Mouse (Mus musculus): ENCODE data around the gene Osbpl9. TPM values are rescaled to one million over a fixed set of nuclear protein-coding genes. Genes with fewer than 3 reads are reported as not detected.

Osbpl9 gene
- polyA plus RNA-seq, 1 experiment: 63.0 TPM

DNA sequence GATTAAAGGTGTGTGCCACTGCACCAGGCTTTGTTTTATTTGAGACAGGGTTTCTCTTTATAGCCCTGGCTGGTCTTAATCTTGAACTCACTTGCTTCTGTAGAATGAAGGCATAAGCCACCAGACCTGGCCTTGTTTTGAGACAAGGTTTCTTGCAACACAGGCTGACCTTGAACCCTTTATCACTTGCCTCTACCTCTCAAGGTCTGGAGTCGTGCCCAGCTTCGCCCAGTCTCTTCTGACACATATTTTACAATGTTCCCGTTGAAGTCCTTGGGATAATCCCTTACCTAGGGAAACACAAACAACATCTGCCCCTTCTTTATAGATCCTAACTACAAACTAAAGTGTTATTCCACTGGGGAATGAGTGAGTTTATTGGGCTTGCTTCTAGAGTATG lies 19.9 kb upstream of the Osbpl9 start:
- no peaks in the 10 kb centered on the region for H3K79me2 ChIP-seq (ENCODE audit: control insufficient read depth, insufficient read depth)
- TF ChIP-seq CEBPB (IDR thresholded peaks at IDR 0.05; ENCODE audit: insufficient read depth, poor library complexity, severe bottlenecking) (no peak), MAX (IDR thresholded peaks at IDR 0.05; ENCODE audit: low read depth) (no peak), SRF (IDR thresholded peaks at IDR 0.05; ENCODE audit: control insufficient read depth, insufficient read length, low read depth) (no peak), TCF3 (IDR thresholded peaks at IDR 0.05; ENCODE audit: insufficient read length, low read depth) (no peak), TCF12 (IDR thresholded peaks at IDR 0.05; ENCODE audit: insufficient read depth, poor library complexity, severe bottlenecking) (no peak), POLR2AphosphoS2 (IDR thresholded peaks at IDR 0.05; ENCODE audit: insufficient read length, low read depth) (no peak), POLR2A (IDR thresholded peaks at IDR 0.05; ENCODE audit: insufficient read length, low read depth) (no peak), MYOG (IDR thresholded peaks at IDR 0.05; ENCODE audit: control insufficient read depth in 1 of 3, insufficient read depth in 1 of 3, insufficient read length in 2 of 3, low read depth in 2 of 3) (no peak), MYOD1 (IDR thresholded peaks at IDR 0.05; ENCODE audit: control insufficient read depth in 1 of 3, insufficient read length in 2 of 3, low read depth in 2 of 3) (no peak), REST (IDR thresholded peaks at IDR 0.05; ENCODE audit: insufficient read depth, insufficient read length) (no peak), USF1 (IDR thresholded peaks at IDR 0.05; ENCODE audit: low read depth) (no peak), E2F4 (IDR thresholded peaks at IDR 0.05; ENCODE audit: insufficient read depth) (no peak)
- no peaks in the 10 kb centered on the region for H3K36me3 ChIP-seq (ENCODE audit: control insufficient read depth, insufficient read depth)
- no peak overlapping the region for H3K4me3 ChIP-seq
- H3K27me3 ChIP-seq (ENCODE audit: control insufficient read depth, insufficient read depth, insufficient read length): no peaks in the 10 kb centered on the region
- no peak overlapping the region for H3ac ChIP-seq (ENCODE audit: control insufficient read depth, insufficient read length)
- no peak overlapping the region for H3K4me2 ChIP-seq (ENCODE audit: low read depth)

DNA sequence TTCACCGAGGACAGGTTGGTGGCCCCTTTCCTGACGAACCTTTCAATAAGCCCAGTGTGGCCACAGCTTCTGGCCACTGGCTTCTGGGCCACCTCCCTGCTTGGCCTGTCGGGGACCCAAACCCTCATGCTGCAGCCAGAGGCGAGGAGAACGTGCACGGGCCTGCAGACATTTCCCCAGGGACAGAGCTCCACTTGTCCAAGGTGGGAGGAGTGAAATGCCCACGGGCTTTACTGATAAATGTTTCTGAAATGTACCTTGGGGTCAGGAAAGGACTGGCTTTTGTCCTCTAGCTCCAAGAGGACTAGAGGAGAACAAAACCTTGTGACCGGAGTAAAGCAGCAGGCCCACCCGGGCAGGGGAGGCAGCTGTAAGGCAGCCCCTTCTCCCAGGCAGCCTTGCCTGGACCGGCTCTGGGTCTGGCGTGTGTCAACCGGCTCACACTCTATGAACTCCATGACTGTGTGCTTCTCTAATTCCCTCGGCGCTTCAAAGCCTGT lies 18.4 kb upstream of the Osbpl9 start:
- Histone ChIP-seq H3K27me3 (ENCODE audit: control insufficient read depth, insufficient read depth, insufficient read length) (no peaks in the 10 kb centered on the region), H3K36me3 (ENCODE audit: control insufficient read depth, insufficient read depth) (no peaks in the 10 kb centered on the region), H3K4me3 (no peak overlapping the region), H3K79me2 (ENCODE audit: control insufficient read depth, insufficient read depth) (no peaks in the 10 kb centered on the region), H3ac (ENCODE audit: control insufficient read depth, insufficient read length) (no peak overlapping the region), H3K4me2 (ENCODE audit: low read depth) (no peak overlapping the region)
- TF ChIP-seq TCF12 (IDR thresholded peaks at IDR 0.05; ENCODE audit: insufficient read depth, poor library complexity, severe bottlenecking) (no peak), TCF3 (IDR thresholded peaks at IDR 0.05; ENCODE audit: insufficient read length, low read depth) (no peak), SRF (IDR thresholded peaks at IDR 0.05; ENCODE audit: control insufficient read depth, insufficient read length, low read depth) (no peak), MYOD1 (IDR thresholded peaks at IDR 0.05; ENCODE audit: control insufficient read depth in 1 of 3, insufficient read length in 2 of 3, low read depth in 2 of 3) (no peak), MAX (IDR thresholded peaks at IDR 0.05; ENCODE audit: low read depth) (no peak), MYOG (IDR thresholded peaks at IDR 0.05; ENCODE audit: control insufficient read depth in 1 of 3, insufficient read depth in 1 of 3, insufficient read length in 2 of 3, low read depth in 2 of 3) (no peak), REST (IDR thresholded peaks at IDR 0.05; ENCODE audit: insufficient read depth, insufficient read length) (no peak), POLR2A (IDR thresholded peaks at IDR 0.05; ENCODE audit: insufficient read length, low read depth) (no peak), E2F4 (IDR thresholded peaks at IDR 0.05; ENCODE audit: insufficient read depth) (no peak)

DNA sequence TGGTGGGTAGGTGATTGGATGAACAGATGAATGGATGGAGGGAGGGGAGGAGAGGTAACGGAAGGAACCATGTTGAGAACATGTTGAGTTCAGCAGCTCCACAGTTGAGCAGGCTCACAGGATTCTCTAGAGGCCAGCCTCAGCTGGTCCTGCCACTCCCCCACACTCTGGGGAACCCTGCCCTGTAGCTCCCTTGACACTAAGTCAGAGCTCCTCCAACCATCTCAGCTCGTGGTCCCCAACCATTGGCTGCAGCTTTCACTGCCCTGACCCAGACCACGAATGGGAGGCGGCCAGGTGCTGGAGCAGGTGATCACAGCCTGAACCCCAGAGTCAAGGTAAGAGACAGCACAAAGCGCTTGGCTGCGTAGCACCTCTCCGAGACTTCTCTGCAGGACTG lies 15.9 kb upstream of the Osbpl9 start:
- H3K27me3 ChIP-seq (ENCODE audit: control insufficient read depth, insufficient read depth, insufficient read length): no peaks in the 10 kb centered on the region
- no peak for TF ChIP-seq TCF3 (IDR thresholded peaks at IDR 0.05; ENCODE audit: insufficient read length, low read depth)
- TF ChIP-seq MYOG (IDR thresholded peaks at IDR 0.05; ENCODE audit: control insufficient read depth in 1 of 3, insufficient read depth in 1 of 3, insufficient read length in 2 of 3, low read depth in 2 of 3): no peak
- no peak for TF ChIP-seq USF1 (IDR thresholded peaks at IDR 0.05; ENCODE audit: low read depth)
- TF ChIP-seq SRF (IDR thresholded peaks at IDR 0.05; ENCODE audit: control insufficient read depth, insufficient read length, low read depth): no peak
- TF ChIP-seq REST (IDR thresholded peaks at IDR 0.05; ENCODE audit: insufficient read depth, insufficient read length): no peak
- H3K4me2 ChIP-seq (ENCODE audit: low read depth): no peak overlapping the region
- no peaks in the 10 kb centered on the region for H3K79me2 ChIP-seq (ENCODE audit: control insufficient read depth, insufficient read depth)
- no peak overlapping the region for H3ac ChIP-seq (ENCODE audit: control insufficient read depth, insufficient read length)
- H3K36me3 ChIP-seq (ENCODE audit: control insufficient read depth, insufficient read depth): no peaks in the 10 kb centered on the region
- no peak overlapping the region for H3K4me3 ChIP-seq

DNA sequence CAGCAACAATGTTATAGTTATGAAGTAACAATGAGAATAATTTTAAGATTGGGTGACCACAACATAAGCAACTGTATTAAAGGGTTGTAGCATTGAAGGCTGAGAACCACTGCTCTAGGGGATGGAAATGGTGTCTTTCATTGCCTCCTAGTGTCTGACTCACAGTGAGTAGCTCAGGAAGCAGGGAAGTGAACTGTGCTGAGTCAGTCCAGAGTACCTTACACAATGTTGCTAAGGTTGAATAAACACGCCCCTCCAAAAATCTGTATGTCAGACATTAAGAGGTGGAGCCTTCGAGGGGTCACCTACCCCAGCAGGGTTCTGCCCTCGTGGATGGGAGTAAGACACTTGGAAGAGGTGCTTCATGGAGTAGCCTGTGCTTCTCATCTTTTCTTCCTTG lies 11.9 kb upstream of the Osbpl9 start:
- H3K79me2 ChIP-seq (ENCODE audit: control insufficient read depth, insufficient read depth): no peaks in the 10 kb centered on the region
- no peak for TF ChIP-seq TCF12 (IDR thresholded peaks at IDR 0.05; ENCODE audit: insufficient read depth, poor library complexity, severe bottlenecking)
- no peak overlapping the region for H3ac ChIP-seq (ENCODE audit: control insufficient read depth, insufficient read length)
- no peak overlapping the region for H3K4me3 ChIP-seq
- H3K36me3 ChIP-seq (ENCODE audit: control insufficient read depth, insufficient read depth): no peaks in the 10 kb centered on the region
- H3K27me3 ChIP-seq (ENCODE audit: control insufficient read depth, insufficient read depth, insufficient read length): no peaks in the 10 kb centered on the region
- H3K4me2 ChIP-seq (ENCODE audit: low read depth): no peak overlapping the region

DNA sequence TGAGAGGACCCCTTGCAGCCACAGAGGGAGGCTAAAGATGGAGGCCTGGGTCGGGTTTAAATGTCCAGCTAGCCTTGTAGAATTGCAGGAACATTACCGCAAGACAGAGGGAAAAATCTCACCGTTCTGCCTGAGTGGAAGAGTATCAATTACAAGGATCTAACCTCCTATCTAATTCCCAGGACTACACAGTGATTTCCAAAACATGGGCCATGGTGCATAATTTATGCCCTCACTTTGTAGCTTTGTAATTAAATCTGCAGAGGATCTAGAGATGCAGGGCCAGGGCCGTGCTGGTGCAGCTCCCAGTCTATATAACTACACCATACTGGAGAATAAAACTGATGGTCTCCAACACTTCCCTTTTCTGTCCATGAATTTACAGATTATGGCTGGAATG lies 8.8 kb upstream of the Osbpl9 start:
- Histone ChIP-seq H3K79me2 (ENCODE audit: control insufficient read depth, insufficient read depth) (no peaks in the 10 kb centered on the region), H3K36me3 (ENCODE audit: control insufficient read depth, insufficient read depth) (no peaks in the 10 kb centered on the region), H3ac (ENCODE audit: control insufficient read depth, insufficient read length) (no peak overlapping the region), H3K4me2 (ENCODE audit: low read depth) (no peak overlapping the region), H3K4me3 (no peak overlapping the region), H3K27me3 (ENCODE audit: control insufficient read depth, insufficient read depth, insufficient read length) (no peaks in the 10 kb centered on the region)
- TF ChIP-seq MAX (IDR thresholded peaks at IDR 0.05; ENCODE audit: low read depth) (no peak), E2F4 (IDR thresholded peaks at IDR 0.05; ENCODE audit: insufficient read depth) (no peak), TCF3 (IDR thresholded peaks at IDR 0.05; ENCODE audit: insufficient read length, low read depth) (no peak), TCF12 (IDR thresholded peaks at IDR 0.05; ENCODE audit: insufficient read depth, poor library complexity, severe bottlenecking) (no peak), REST (IDR thresholded peaks at IDR 0.05; ENCODE audit: insufficient read depth, insufficient read length) (no peak)
